Mouse (Mus musculus) left cerebral cortex, adult 6 months (tissue): ENCODE results near the gene Nkx6-1. TPM values are rescaled to one million over a fixed set of nuclear protein-coding genes. Genes with fewer than 3 reads are reported as not detected.

Experiments
- long read RNA-seq, 2 experiments: library from polyadenylated mRNA; unstranded; transcript quantifications; one replicate each; pipeline ENCODE4 v2.0.0; 2019 to 2020
- polyA plus RNA-seq: library from polyadenylated mRNA; unstranded; fragments of <200 nt; fragmentation: Nextera tagmentation; gene quantifications from 2 replicates; pipeline ENCODE4 v1.2.3, GENCODE M21; 2021

Nkx6-1 gene
- polyA plus RNA-seq: 0.04 TPM in 1 of 2 replicates, not detected in the other
- long read RNA-seq, experiment 1: 0 reads
- long read RNA-seq, experiment 2: 0 reads

DNA sequence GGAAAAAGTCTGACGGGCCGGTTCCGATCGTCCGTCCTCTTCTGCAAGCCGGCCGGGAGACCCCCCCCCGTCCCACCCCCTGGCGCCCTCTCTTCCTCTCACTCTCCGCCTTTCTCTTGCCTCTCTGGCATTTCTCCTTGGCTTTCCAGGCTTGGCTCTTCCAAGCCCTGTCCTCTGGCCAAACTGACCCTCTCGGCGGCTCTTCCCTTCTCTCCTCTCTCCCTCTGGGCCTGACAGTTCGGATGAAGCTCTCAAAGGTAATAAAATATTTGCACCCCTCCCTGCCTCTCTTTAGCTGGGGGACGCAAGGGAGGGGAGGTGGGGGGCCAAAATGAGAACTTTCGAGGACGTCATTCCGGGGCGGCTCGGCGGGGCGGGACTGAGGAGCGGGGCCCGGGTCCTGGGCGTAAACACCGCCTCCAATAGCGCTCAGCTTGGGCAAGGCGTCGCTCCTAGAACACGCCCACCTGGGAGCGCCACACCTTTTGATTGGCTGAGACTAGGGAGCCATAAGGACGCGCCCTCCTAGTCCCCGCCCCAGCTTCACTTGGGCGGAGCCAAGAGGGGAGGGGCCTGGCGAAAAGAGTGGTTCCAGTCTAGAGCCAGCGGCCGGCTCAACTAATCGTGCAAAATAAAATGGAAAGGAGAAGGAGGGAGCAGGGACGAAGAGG lies at the start of gene Nkx6-1:
Gene Nkx6-1 (minus strand): TSS at position 52 of the 671 bp plus-strand sequence.

Other genes starting within 250 kb of the Nkx6-1 start
- 8.8 and 14.2 TPM in 2 replicates for gene Cds1, start 100.1 kb upstream of the Nkx6-1 start, polyA plus RNA-seq